Mouse (Mus musculus) embryonic facial prominence, embryonic 10.5 days (tissue): ENCODE measurements around the gene Map3k3. TPM values are rescaled to one million over a fixed set of nuclear protein-coding genes. Genes with fewer than 3 reads are reported as not detected.

Experiments
- DNase-seq: peaks from one replicate; pipeline ENCODE4 v3.0.0-alpha.2; 2017; ENCODE audit warnings: low spot score
- H3K27ac ChIP-seq: fragments of 300-500 bp; sonication (generic); replicated peaks from 2 replicates; pipeline ENCODE4 v1.5.1; 2016; ENCODE audit warnings: mild to moderate bottlenecking
- H3K27me3 ChIP-seq: fragments of 300-500 bp; sonication (generic); replicated peaks from 2 replicates; pipeline ENCODE4 v1.6.1; 2016; ENCODE audit warnings: low read depth, mild to moderate bottlenecking; ENCODE audit not compliant: poor library complexity, severe bottlenecking
- H3K36me3 ChIP-seq: fragments of 300-500 bp; sonication (generic); replicated peaks from 2 replicates; pipeline ENCODE4 v1.6.1; 2016; ENCODE audit warnings: mild to moderate bottlenecking, moderate library complexity
- H3K4me1 ChIP-seq: fragments of 300-500 bp; sonication (generic); 2 replicates; pipeline ENCODE4 v1.6.1; 2016
- H3K4me3 ChIP-seq: fragments of 300-500 bp; sonication (generic); 2 replicates; pipeline ENCODE4 v1.5.1; 2016; ENCODE audit warnings: mild to moderate bottlenecking, moderate library complexity
- H3K9me3 ChIP-seq: fragments of 300-500 bp; sonication (generic); 2 replicates; pipeline ENCODE4 v1.6.1; 2016; ENCODE audit warnings: mild to moderate bottlenecking
- WGBS: fragments of 180-500 bp; shearing (Covaris S2); methylation state at CpG from one replicate; pipeline ENCODE4 v1.1.7; 2016; 5-methylcytosine and 5-hydroxymethylcytosine counted together
- polyA plus RNA-seq: library from polyadenylated mRNA; unstranded; fragments of >200 nt; fragmentation: Nextera tagmentation; extraction: Ambion mirVana; gene quantifications from 2 replicates; pipeline ENCODE4 v1.2.1, GENCODE M21; 2016

Map3k3 gene
- polyA plus RNA-seq, 1 experiment from 2014 or later = 20.9 TPM

DNA sequence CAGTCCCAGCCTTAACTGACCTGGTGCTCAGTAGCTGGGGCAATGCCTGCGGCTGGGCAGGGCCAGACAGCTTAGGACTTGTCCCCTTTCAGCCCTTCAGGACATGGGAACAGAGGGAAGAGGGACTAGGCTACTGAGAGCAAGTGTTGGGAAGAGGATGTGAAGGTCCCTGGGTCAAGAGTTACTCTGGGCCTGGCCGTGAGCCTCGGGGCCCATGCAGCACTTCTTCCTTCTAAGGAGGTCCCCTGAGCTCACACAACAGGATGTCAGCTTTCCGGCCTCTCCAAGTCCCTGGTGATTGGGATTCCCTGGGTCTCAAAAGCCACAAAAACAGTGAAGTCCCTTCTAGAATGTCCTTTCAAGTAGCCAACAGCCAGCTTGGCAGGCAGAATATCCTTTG lies 79.1 kb downstream of the Map3k3 start:
- no peak for DNase-seq
- Histone ChIP-seq H3K4me3 (no peak overlapping the region), H3K9me3 (no peaks in the 10 kb centered on the region)

DNA sequence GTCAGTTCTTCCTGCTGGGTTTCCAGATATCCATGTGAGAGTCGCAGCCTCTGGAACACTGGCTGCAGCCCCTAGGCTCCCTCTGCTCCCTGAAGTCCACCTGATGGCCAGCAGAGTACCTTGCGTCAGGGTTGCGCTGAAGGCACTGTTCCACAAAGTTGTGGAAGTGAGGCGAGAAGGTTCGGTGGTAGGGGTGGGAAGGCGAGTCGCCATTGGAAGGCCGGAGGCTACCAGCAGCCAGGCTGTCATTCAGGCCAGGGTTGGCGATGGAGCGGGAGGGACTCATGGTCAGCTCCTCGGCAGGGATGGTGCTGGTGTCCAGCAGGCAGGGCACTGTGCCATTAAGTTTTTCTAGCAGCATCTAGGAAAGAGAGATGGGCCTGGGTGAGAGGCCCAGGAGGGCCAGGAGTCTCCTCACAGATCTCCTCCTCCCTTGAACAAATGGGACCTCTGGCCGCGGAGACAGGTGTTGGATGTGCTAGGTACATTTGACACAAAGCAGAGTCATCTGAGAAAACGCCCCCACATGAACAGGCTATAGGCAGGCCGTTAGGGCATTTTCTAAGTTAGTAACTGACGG lies 80.3 kb downstream of the Map3k3 start:
- H3K27me3 ChIP-seq = no peaks in the 10 kb centered on the region
- no peaks in the 10 kb centered on the region for H3K9me3 ChIP-seq
- peaks cover 22% of the 10 kb centered on the region for H3K4me1 ChIP-seq
- no peak for DNase-seq
- no peak overlapping the region; the same call in 1 of the 2 replicates for H3K27ac ChIP-seq
- H3K4me3 ChIP-seq = no peak overlapping the region
- 90% methylated on average over 16 of the region's 16 CpGs for WGBS
- H3K36me3 ChIP-seq = peaks cover 74% of the 10 kb centered on the region

More for the DNA sequence above, 79.1 kb downstream of the Map3k3 start:
- no peaks in the 10 kb centered on the region for H3K27me3 ChIP-seq
- H3K4me1 ChIP-seq = peaks cover 33% of the 10 kb centered on the region
- WGBS = 81% methylated on average over 4 of the region's 4 CpGs
- H3K27ac ChIP-seq = 0 out of 2 replicates have a peak overlapping the region, but pooled peaks have one; percentile 5
- H3K36me3 ChIP-seq = peaks cover 73% of the 10 kb centered on the region

DNA sequence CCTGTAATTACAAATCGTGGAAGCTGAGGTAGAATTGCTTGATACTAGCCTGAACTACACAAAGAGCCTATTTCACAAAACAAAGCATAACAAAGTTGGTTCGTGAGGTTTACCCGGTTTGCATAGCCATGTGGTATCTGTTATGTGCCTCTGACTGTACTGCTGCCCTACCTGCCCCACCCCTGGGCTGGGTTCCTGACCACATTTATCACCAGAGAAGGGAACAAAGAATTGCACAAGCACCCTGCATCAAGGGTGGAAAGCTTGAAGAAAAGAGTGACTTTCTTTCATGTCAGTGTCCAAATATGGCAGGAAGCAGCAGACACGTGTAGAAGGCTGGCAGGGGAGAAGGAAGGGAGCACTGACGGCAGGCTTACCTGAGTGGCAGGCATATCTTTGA lies 83.0 kb downstream of the Map3k3 start:
- Histone ChIP-seq H3K4me3 (no peak overlapping the region), H3K27me3 (no peaks in the 10 kb centered on the region), H3K4me1 (0 out of 2 replicates have a peak, but pooled peaks cover 5% of the 10 kb centered on the region), H3K36me3 (peaks cover 92% of the 10 kb centered on the region), H3K9me3 (no peaks in the 10 kb centered on the region), H3K27ac (no peak overlapping the region)
- 87% methylated on average over 5 of the region's 5 CpGs for WGBS
- DNase-seq = no peak

GRCm38 (mm10) chr11:106170807-106171206 lies 86.4 kb downstream of the Map3k3 start:
- H3K36me3 ChIP-seq = peaks cover 73% of the 10 kb centered on the region
- no peak overlapping the region for H3K27ac ChIP-seq
- WGBS = 79% methylated on average over 7 of the region's 7 CpGs
- H3K4me1 ChIP-seq = 0 out of 2 replicates have a peak, but pooled peaks cover 3% of the 10 kb centered on the region
- no peaks in the 10 kb centered on the region for H3K9me3 ChIP-seq
- DNase-seq = no peak
- H3K4me3 ChIP-seq = no peak overlapping the region
- H3K27me3 ChIP-seq = no peaks in the 10 kb centered on the region

GRCm38 (mm10) chr11:106173228-106173627 lies 88.8 kb downstream of the Map3k3 start:
- Histone ChIP-seq H3K36me3 (peaks cover 49% of the 10 kb centered on the region), H3K4me1 (0 out of 2 replicates have a peak, but pooled peaks cover 3% of the 10 kb centered on the region), H3K27ac (no peak overlapping the region), H3K4me3 (no peak overlapping the region), H3K9me3 (no peaks in the 10 kb centered on the region), H3K27me3 (no peaks in the 10 kb centered on the region)
- no peak for DNase-seq
- 95% methylated on average over 2 of the region's 2 CpGs for WGBS

- Histone ChIP-seq H3K9me3 (no peaks in the 10 kb centered on the region), H3K4me1 (0 out of 2 replicates have a peak, but pooled peaks cover 7% of the 10 kb centered on the region), H3K27me3 (no peaks in the 10 kb centered on the region), H3K4me3 (no peak overlapping the region), H3K36me3 (peaks cover 41% of the 10 kb centered on the region), H3K27ac (no peak overlapping the region)
- WGBS = 76% methylated on average over 5 of the region's 5 CpGs
- DNase-seq = no peak
These were observed 90.0 kb downstream of the Map3k3 start for GRCm38 (mm10) chr11:106174372-106174771.

- no peaks in the 10 kb centered on the region for H3K27me3 ChIP-seq
- H3K4me1 ChIP-seq = peaks cover 11% of the 10 kb centered on the region
- 70% methylated on average over 3 of the region's 3 CpGs for WGBS
- H3K36me3 ChIP-seq = peaks cover 33% of the 10 kb centered on the region
- no peak overlapping the region for H3K4me3 ChIP-seq
- H3K27ac ChIP-seq = no peak overlapping the region
- no peaks in the 10 kb centered on the region for H3K9me3 ChIP-seq
- no peak for DNase-seq
These were observed 90.7 kb downstream of the Map3k3 start for GRCm38 (mm10) chr11:106175081-106175480.

- Histone ChIP-seq H3K4me3 (no peak overlapping the region), H3K9me3 (no peaks in the 10 kb centered on the region), H3K4me1 (peaks cover 11% of the 10 kb centered on the region), H3K27me3 (no peaks in the 10 kb centered on the region), H3K27ac (no peak overlapping the region), H3K36me3 (peaks cover 24% of the 10 kb centered on the region)
- no peak for DNase-seq
- 89% methylated on average over 5 of the region's 5 CpGs for WGBS
These were observed 92.0 kb downstream of the Map3k3 start for GRCm38 (mm10) chr11:106176372-106176771.

DNA sequence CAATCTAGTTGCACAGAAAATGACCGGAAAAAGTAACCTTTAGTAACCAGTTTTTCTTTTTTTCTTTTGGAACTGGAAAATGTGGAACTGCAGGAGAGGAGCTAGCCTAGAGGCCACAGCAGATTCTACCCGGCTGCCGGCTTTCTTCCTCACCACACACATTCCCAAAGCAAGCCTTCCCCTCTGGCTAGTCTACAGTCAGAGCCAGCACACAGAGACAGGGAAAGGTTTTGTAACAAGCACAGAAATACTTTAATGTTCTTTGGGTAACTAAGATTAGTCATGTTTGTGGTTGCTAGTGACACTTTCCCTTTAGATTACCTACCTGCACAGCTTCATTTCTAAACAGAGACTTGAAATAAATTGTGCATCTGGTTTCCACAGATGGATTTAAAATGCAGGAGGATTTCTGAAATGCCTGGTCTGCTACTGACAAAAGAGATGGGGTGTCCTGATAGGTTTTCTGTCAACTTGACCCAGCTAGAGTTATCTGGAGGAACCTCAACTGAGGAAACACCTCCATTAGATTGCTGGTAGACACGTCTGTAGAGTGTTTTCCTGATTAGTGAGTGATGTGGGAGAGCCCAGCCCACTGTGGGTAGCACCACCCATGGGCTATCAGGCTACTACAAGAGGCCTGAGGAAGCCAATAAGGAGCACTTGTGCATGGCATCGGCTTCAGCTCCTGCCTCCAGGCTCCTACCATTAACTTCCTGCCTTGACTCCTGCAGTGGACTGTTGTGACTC lies 93.8 kb downstream of the Map3k3 start:
- peaks cover 16% of the 10 kb centered on the region for H3K36me3 ChIP-seq
- 72% methylated on average over 5 of the region's 5 CpGs for WGBS
- no peaks in the 10 kb centered on the region for H3K27me3 ChIP-seq
- H3K4me3 ChIP-seq = no peak overlapping the region
- no peak overlapping the region for H3K27ac ChIP-seq
- no peak for DNase-seq
- H3K9me3 ChIP-seq = no peaks in the 10 kb centered on the region
- peaks cover 11% of the 10 kb centered on the region for H3K4me1 ChIP-seq

- DNase-seq = no peak
- H3K36me3 ChIP-seq = peaks cover 20% of the 10 kb centered on the region; the same call in 1 of the 2 replicates
- no peaks in the 10 kb centered on the region for H3K27me3 ChIP-seq
- 57% methylated on average over 7 of the region's 7 CpGs for WGBS
- H3K4me3 ChIP-seq = no peak overlapping the region
- H3K9me3 ChIP-seq = no peaks in the 10 kb centered on the region
- peaks cover 8% of the 10 kb centered on the region for H3K4me1 ChIP-seq
- H3K27ac ChIP-seq = no peak overlapping the region
These were observed 95.5 kb downstream of the Map3k3 start for GRCm38 (mm10) chr11:106179711-106180448.

- 84% methylated on average over 2 of the region's 2 CpGs for WGBS
- H3K4me1 ChIP-seq = peaks cover 11% of the 10 kb centered on the region
- no peak overlapping the region for H3K4me3 ChIP-seq
- H3K27me3 ChIP-seq = no peaks in the 10 kb centered on the region
- H3K9me3 ChIP-seq = no peaks in the 10 kb centered on the region
- DNase-seq = no peak
- no peak overlapping the region for H3K27ac ChIP-seq
- peaks cover 20% of the 10 kb centered on the region; the same call in 1 of the 2 replicates for H3K36me3 ChIP-seq
These were observed 96.0 kb downstream of the Map3k3 start for GRCm38 (mm10) chr11:106180449-106180801.

- H3K27ac ChIP-seq = no peak overlapping the region
- WGBS = 92% methylated on average over 4 of the region's 4 CpGs
These were observed 102.9 kb downstream of the Map3k3 start for GRCm38 (mm10) chr11:106187326-106187725.

More at GRCm38 (mm10) chr11:106187326-106187725, 102.9 kb downstream of the Map3k3 start:
- Histone ChIP-seq H3K9me3 (no peaks in the 10 kb centered on the region), H3K4me3 (no peak overlapping the region), H3K27me3 (no peaks in the 10 kb centered on the region), H3K36me3 (peaks cover 15% of the 10 kb centered on the region), H3K4me1 (peaks cover 5% of the 10 kb centered on the region; the same call in 1 of the 2 replicates)
- DNase-seq = no peak
